Mouse (Mus musculus) liver, embryonic 15.5 days (tissue): ENCODE measurements around the gene Adgrl2. TPM values are rescaled to one million over a fixed set of nuclear protein-coding genes. Genes with fewer than 3 reads are reported as not detected.

Source experiments
- ATAC-seq: fragments of 200-750 bp; cut with Nextera tagmentation; 2 replicates; pipeline ENCODE4 v1.8.0; 2017; ENCODE audit warnings: moderate number of reproducible peaks, mild to moderate bottlenecking, moderate library complexity; ENCODE audit not compliant: insufficient read depth
- H3K27ac ChIP-seq: fragments of 300-500 bp; sonication (generic); replicated peaks from 2 replicates; pipeline ENCODE4 v1.5.1; 2015; ENCODE audit warnings: mild to moderate bottlenecking, inconsistent platforms
- H3K27me3 ChIP-seq: fragments of 300-500 bp; sonication (generic); 2 replicates; pipeline ENCODE4 v1.6.1; 2015; ENCODE audit warnings: mild to moderate bottlenecking, inconsistent platforms
- H3K36me3 ChIP-seq: fragments of 300-500 bp; sonication (generic); replicated peaks from 2 replicates; pipeline ENCODE4 v1.6.1; 2015; ENCODE audit warnings: moderate library complexity, mild to moderate bottlenecking, inconsistent platforms
- H3K4me1 ChIP-seq: fragments of 300-500 bp; sonication (generic); replicated peaks from 2 replicates; pipeline ENCODE4 v1.6.1; 2015; ENCODE audit warnings: inconsistent platforms
- H3K4me2 ChIP-seq: fragments of 300-500 bp; sonication (generic); 2 replicates; pipeline ENCODE4 v1.6.1; 2015; ENCODE audit warnings: moderate library complexity, mild to moderate bottlenecking, inconsistent platforms
- H3K4me3 ChIP-seq: fragments of 300-500 bp; sonication (generic); replicated peaks from 2 replicates; pipeline ENCODE4 v1.5.1; 2015; ENCODE audit warnings: mild to moderate bottlenecking, inconsistent platforms
- H3K9ac ChIP-seq: fragments of 300-500 bp; sonication (generic); 2 replicates; pipeline ENCODE4 v1.6.1; 2015; ENCODE audit warnings: moderate library complexity, mild to moderate bottlenecking, inconsistent platforms
- H3K9me3 ChIP-seq: fragments of 300-500 bp; sonication (generic); replicated peaks from 2 replicates; pipeline ENCODE4 v1.6.1; 2016; ENCODE audit warnings: inconsistent platforms
- WGBS: fragments of 180-500 bp; shearing (Covaris S2); methylation state at CpG from one replicate; pipeline ENCODE4 v1.1.7; 2015; ENCODE audit warnings: mixed read lengths; ENCODE audit not compliant: insufficient replicate concordance; 5-methylcytosine and 5-hydroxymethylcytosine counted together
- polyA plus RNA-seq: library from polyadenylated mRNA; unstranded; fragments of >200 nt; fragmentation: Nextera tagmentation; extraction: Ambion mirVana; gene quantifications from 2 replicates; pipeline ENCODE4 v1.2.1, GENCODE M21; 2015

Adgrl2 gene
- 4.4 and 5.4 TPM in 2 replicates for polyA plus RNA-seq

GRCm38 (mm10) chr3:148990531-148991003 lies at the start of gene Adgrl2:
Gene Adgrl2 (minus strand): TSS chr3:148990555.
- Histone ChIP-seq H3K4me2 (peak within 1 kb of the TSS; percentile 70), H3K9me3 (no peaks in the 10 kb centered on the region), H3K27me3 (peaks cover 67% of the 10 kb centered on the region), H3K36me3 (no peaks in the 10 kb centered on the region), H3K4me3 (peak within 1 kb of the TSS; percentile 62), H3K27ac (peak within 1 kb of the TSS; percentile 78), H3K4me1 (peaks cover 7% of the 10 kb centered on the region), H3K9ac (peak within 1 kb of the TSS; percentile 33; the same call in 1 of the 2 replicates)
- WGBS: under 1% methylated on average over 25 of the region's 25 CpGs
- no peak for ATAC-seq

DNA sequence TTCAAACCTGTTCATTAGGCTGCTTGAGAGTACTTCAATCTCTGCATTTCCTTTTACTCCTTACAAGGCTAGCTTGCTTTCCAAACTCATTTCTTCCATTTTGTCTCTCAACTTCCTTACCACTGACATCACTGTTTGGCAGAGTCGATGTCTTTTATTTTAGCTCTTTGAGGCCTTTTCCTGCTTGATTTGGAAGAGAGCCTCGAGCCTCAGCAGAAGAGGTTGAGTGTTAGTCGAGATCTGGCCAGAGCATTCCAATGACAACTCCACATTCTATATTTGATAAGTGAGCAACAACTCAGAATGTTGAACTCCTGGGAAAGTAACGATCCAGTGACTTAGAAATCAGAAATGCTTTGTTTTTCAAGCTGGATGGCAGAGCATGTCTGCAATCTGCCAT lies 48.4 kb upstream of the Adgrl2 start:
- no peak overlapping the region for H3K9ac ChIP-seq
- no peak overlapping the region for H3K4me2 ChIP-seq
- WGBS: 46% methylated on average over 4 of the region's 4 CpGs
- no peaks in the 10 kb centered on the region for H3K27me3 ChIP-seq
- no peak for ATAC-seq
- H3K36me3 ChIP-seq: no peaks in the 10 kb centered on the region
- no peaks in the 10 kb centered on the region for H3K4me1 ChIP-seq
- no peak overlapping the region for H3K4me3 ChIP-seq
- no peaks in the 10 kb centered on the region for H3K9me3 ChIP-seq
- no peak overlapping the region for H3K27ac ChIP-seq

GRCm38 (mm10) chr3:149019925-149020324 lies 29.6 kb upstream of the Adgrl2 start:
- Histone ChIP-seq H3K27ac (no peak overlapping the region), H3K9me3 (no peaks in the 10 kb centered on the region), H3K27me3 (no peaks in the 10 kb centered on the region), H3K9ac (no peak overlapping the region), H3K4me1 (no peaks in the 10 kb centered on the region), H3K4me2 (no peak overlapping the region), H3K4me3 (no peak overlapping the region), H3K36me3 (no peaks in the 10 kb centered on the region)
- WGBS: 56% methylated on average over 5 of the region's 5 CpGs
- no peak for ATAC-seq

- Histone ChIP-seq H3K36me3 (no peaks in the 10 kb centered on the region), H3K9ac (no peak overlapping the region), H3K27me3 (no peaks in the 10 kb centered on the region), H3K4me3 (no peak overlapping the region), H3K9me3 (no peaks in the 10 kb centered on the region), H3K27ac (no peak overlapping the region), H3K4me2 (no peak overlapping the region), H3K4me1 (no peaks in the 10 kb centered on the region)
- 45% methylated on average over 7 of the region's 7 CpGs for WGBS
- ATAC-seq: no peak
Observed at GRCm38 (mm10) chr3:149009311-149009710, 19.0 kb upstream of the Adgrl2 start.

GRCm38 (mm10) chr3:149008634-149009023 lies 18.3 kb upstream of the Adgrl2 start:
- 45% methylated on average over 6 of the region's 6 CpGs for WGBS
- no peak for ATAC-seq
- H3K4me3 ChIP-seq: no peak overlapping the region
- H3K9ac ChIP-seq: no peak overlapping the region
- H3K27ac ChIP-seq: no peak overlapping the region
- H3K36me3 ChIP-seq: no peaks in the 10 kb centered on the region
- H3K27me3 ChIP-seq: no peaks in the 10 kb centered on the region
- H3K4me2 ChIP-seq: no peak overlapping the region
- H3K4me1 ChIP-seq: no peaks in the 10 kb centered on the region
- H3K9me3 ChIP-seq: no peaks in the 10 kb centered on the region

- Histone ChIP-seq H3K27me3 (no peaks in the 10 kb centered on the region), H3K36me3 (no peaks in the 10 kb centered on the region), H3K9ac (no peak overlapping the region), H3K27ac (no peak overlapping the region), H3K4me1 (no peaks in the 10 kb centered on the region), H3K4me2 (no peak overlapping the region), H3K9me3 (no peaks in the 10 kb centered on the region), H3K4me3 (no peak overlapping the region)
- ATAC-seq: no peak
- WGBS: 59% methylated on average over 20 of the region's 20 CpGs
Observed at GRCm38 (mm10) chr3:149007860-149008633, 17.7 kb upstream of the Adgrl2 start.

GRCm38 (mm10) chr3:149001364-149001763 lies 11.0 kb upstream of the Adgrl2 start:
- Histone ChIP-seq H3K27me3 (no peaks in the 10 kb centered on the region), H3K9ac (no peak overlapping the region), H3K27ac (no peak overlapping the region), H3K4me3 (no peak overlapping the region), H3K4me2 (no peak overlapping the region), H3K4me1 (no peaks in the 10 kb centered on the region), H3K36me3 (no peaks in the 10 kb centered on the region), H3K9me3 (no peaks in the 10 kb centered on the region)
- 28% methylated on average over 8 of the region's 8 CpGs for WGBS
- ATAC-seq: no peak

DNA sequence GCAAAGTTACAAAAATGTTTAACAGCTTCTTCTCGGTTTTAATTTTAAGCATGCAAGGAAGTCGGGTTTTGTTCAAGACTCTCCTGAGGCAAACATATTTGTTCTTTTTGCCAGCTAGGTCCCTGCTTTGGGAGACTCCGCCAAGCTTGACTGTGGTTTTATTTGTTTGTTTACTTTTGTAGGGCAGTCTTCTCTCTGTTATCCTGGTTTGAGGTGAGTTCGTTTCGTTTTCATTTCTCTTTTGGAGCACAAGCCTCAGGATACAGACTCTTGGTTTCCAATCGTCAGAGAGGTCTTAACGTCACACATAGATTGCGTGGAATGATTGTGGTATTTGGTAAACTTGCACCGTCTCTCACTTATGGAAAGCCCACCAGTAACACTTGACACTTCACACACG lies 8.3 kb upstream of the Adgrl2 start:
- H3K4me1 ChIP-seq: no peaks in the 10 kb centered on the region
- H3K27me3 ChIP-seq: no peaks in the 10 kb centered on the region
- H3K4me2 ChIP-seq: no peak overlapping the region
- no peak overlapping the region for H3K4me3 ChIP-seq
- H3K27ac ChIP-seq: no peak overlapping the region
- no peaks in the 10 kb centered on the region for H3K9me3 ChIP-seq
- no peak for ATAC-seq
- WGBS: 42% methylated on average over 10 of the region's 10 CpGs
- no peaks in the 10 kb centered on the region for H3K36me3 ChIP-seq
- H3K9ac ChIP-seq: no peak overlapping the region

GRCm38 (mm10) chr3:148991056-148991455 lies 701 bp upstream of the Adgrl2 start:
- Histone ChIP-seq H3K27me3 (peaks cover 65% of the 10 kb centered on the region), H3K9me3 (no peaks in the 10 kb centered on the region), H3K4me2 (peak overlapping the region; percentile 70; the same call in 1 of the 2 replicates), H3K4me3 (no peak overlapping the region), H3K4me1 (peaks cover 7% of the 10 kb centered on the region), H3K9ac (no peak overlapping the region), H3K36me3 (no peaks in the 10 kb centered on the region), H3K27ac (no peak overlapping the region)
- WGBS: 10% methylated on average over 8 of the region's 8 CpGs
- no peak for ATAC-seq

DNA sequence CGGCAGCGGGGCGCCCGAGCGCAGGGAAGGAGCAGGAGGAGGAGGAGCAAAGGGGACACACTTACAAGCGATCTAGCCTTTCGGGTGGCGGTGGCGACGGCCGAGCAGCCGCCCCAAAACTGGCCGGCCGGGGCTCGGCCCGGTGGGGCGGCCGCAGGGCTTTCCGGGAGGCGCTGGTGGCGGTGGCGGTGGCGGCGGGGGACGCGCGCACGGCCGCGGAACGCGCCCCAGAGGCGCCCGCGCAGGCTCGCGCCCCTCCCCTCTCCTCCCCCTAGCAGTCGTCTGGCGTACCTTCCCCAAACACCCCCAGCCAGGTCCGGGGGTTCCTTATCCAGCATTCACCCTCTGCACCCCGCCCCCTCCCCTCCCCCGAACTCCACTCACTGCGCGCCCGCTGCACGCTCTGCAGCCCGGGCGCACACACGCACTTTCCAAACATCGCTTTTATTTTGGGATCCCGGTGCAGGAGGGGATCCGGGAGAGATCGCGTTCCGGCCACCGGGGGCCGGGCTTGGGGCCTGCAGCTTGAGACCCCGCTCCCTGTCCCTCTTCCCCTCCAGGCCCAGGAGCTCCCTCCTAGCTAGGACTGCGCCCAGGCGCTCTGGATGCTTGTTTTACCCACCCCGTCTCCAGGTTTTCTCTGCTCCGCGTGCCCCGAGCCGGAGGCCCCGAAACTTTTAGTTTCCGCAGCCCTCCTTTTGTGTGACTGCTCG lies 381 bp downstream of the Adgrl2 start:
- Histone ChIP-seq H3K4me2 (peak overlapping the region; percentile 70), H3K4me1 (peaks cover 7% of the 10 kb centered on the region), H3K9me3 (no peaks in the 10 kb centered on the region), H3K27me3 (peaks cover 73% of the 10 kb centered on the region), H3K27ac (peak overlapping the region; percentile 78), H3K9ac (peak overlapping the region; percentile 33; the same call in 1 of the 2 replicates), H3K4me3 (peak overlapping the region; percentile 62), H3K36me3 (no peaks in the 10 kb centered on the region)
- under 1% methylated on average over 44 of the region's 68 CpGs for WGBS
- peak; percentile 34 for ATAC-seq
